Mouse (Mus musculus): ENCODE data around the gene Tkt. TPM values are rescaled to one million over a fixed set of nuclear protein-coding genes. Genes with fewer than 3 reads are reported as not detected.

Gene Tkt
- polyA plus RNA-seq, 1 experiment from 2014 or later, result 152 TPM

- peaks cover 46% of the 10 kb centered on the region; the same call in 1 of the 2 replicates for H3K36me3 ChIP-seq (ENCODE audit: insufficient read depth)
- ATAC-seq (ENCODE audit: insufficient read depth) (no peak), DNase-seq (no peak)
- no peak overlapping the region for H3K4me2 ChIP-seq
- WGBS, result 79% methylated on average over 4 of the region's 4 CpGs
- H3K4me3 ChIP-seq (ENCODE audit: low read depth, low read length), result no peak overlapping the region
- H3K27me3 ChIP-seq (ENCODE audit: insufficient read depth, low read length), result no peaks in the 10 kb centered on the region
- TF ChIP-seq CTCF (IDR thresholded peaks at IDR 0.05; ENCODE audit: low read depth), result no peak
- no peak overlapping the region for H3K9ac ChIP-seq
- no peak overlapping the region for H3K27ac ChIP-seq (ENCODE audit: low read depth)
- H3K9me3 ChIP-seq (ENCODE audit: low read depth, low read length), result no peaks in the 10 kb centered on the region
- H3K4me1 ChIP-seq (ENCODE audit: insufficient read depth), result 0 out of 2 replicates have a peak, but pooled peaks cover 3% of the 10 kb centered on the region
Observed at GRCm38 (mm10) chr14:30607696-30608095, 59.5 kb downstream of the Tkt start.

- Histone ChIP-seq H3K36me3 (ENCODE audit: insufficient read depth) (peaks cover 44% of the 10 kb centered on the region; the same call in 1 of the 2 replicates), H3K4me3 (ENCODE audit: low read depth, low read length) (no peak overlapping the region), H3K27me3 (ENCODE audit: insufficient read depth, low read length) (no peaks in the 10 kb centered on the region), H3K4me2 (no peak overlapping the region), H3K4me1 (ENCODE audit: insufficient read depth) (0 out of 2 replicates have a peak, but pooled peaks cover 3% of the 10 kb centered on the region), H3K27ac (ENCODE audit: low read depth) (no peak overlapping the region), H3K9ac (no peak overlapping the region), H3K9me3 (ENCODE audit: low read depth, low read length) (no peaks in the 10 kb centered on the region)
- DNase-seq (no peak), ATAC-seq (ENCODE audit: insufficient read depth) (no peak)
- WGBS, result 87% methylated on average over 6 of the region's 6 CpGs
- TF ChIP-seq CTCF (IDR thresholded peaks at IDR 0.05; ENCODE audit: low read depth), result no peak
Observed at GRCm38 (mm10) chr14:30608176-30608575, 60.0 kb downstream of the Tkt start.

GRCm38 (mm10) chr14:30609499-30609898 lies 61.3 kb downstream of the Tkt start:
- no peak for TF ChIP-seq CTCF (IDR thresholded peaks at IDR 0.05; ENCODE audit: low read depth)
- H3K9me3 ChIP-seq (ENCODE audit: low read depth, low read length), result no peaks in the 10 kb centered on the region

GRCm38 (mm10) chr14:30610304-30610703 lies 62.1 kb downstream of the Tkt start:
- no peak overlapping the region for H3K27ac ChIP-seq (ENCODE audit: low read depth)
- no peak overlapping the region for H3K4me2 ChIP-seq
- DNase-seq (no peak), ATAC-seq (ENCODE audit: insufficient read depth) (no peak)
- no peak overlapping the region for H3K4me3 ChIP-seq (ENCODE audit: low read depth, low read length)
- H3K9ac ChIP-seq, result no peak overlapping the region
- no peak for TF ChIP-seq CTCF (IDR thresholded peaks at IDR 0.05; ENCODE audit: low read depth)
- H3K9me3 ChIP-seq (ENCODE audit: low read depth, low read length), result no peaks in the 10 kb centered on the region
- H3K36me3 ChIP-seq (ENCODE audit: insufficient read depth), result peaks cover 33% of the 10 kb centered on the region; the same call in 1 of the 2 replicates
- no peaks in the 10 kb centered on the region for H3K27me3 ChIP-seq (ENCODE audit: insufficient read depth, low read length)
- H3K4me1 ChIP-seq (ENCODE audit: insufficient read depth), result 0 out of 2 replicates have a peak, but pooled peaks cover 3% of the 10 kb centered on the region
- WGBS, result 46% methylated on average over 2 of the region's 2 CpGs

More at GRCm38 (mm10) chr14:30609499-30609898, 61.3 kb downstream of the Tkt start:
- no peak overlapping the region for H3K27ac ChIP-seq (ENCODE audit: low read depth)
- 92% methylated on average over 3 of the region's 3 CpGs for WGBS
- DNase-seq (no peak), ATAC-seq (ENCODE audit: insufficient read depth) (no peak)
- no peaks in the 10 kb centered on the region for H3K27me3 ChIP-seq (ENCODE audit: insufficient read depth, low read length)
- H3K36me3 ChIP-seq (ENCODE audit: insufficient read depth), result peaks cover 35% of the 10 kb centered on the region; the same call in 1 of the 2 replicates
- H3K4me2 ChIP-seq, result no peak overlapping the region
- H3K4me3 ChIP-seq (ENCODE audit: low read depth, low read length), result no peak overlapping the region
- 0 out of 2 replicates have a peak, but pooled peaks cover 3% of the 10 kb centered on the region for H3K4me1 ChIP-seq (ENCODE audit: insufficient read depth)
- H3K9ac ChIP-seq, result no peak overlapping the region

- H3K4me3 ChIP-seq (ENCODE audit: low read depth, low read length), result no peak overlapping the region
- 74% methylated on average over 3 of the region's 3 CpGs for WGBS
- ATAC-seq (ENCODE audit: insufficient read depth) (no peak), DNase-seq (no peak)
- no peaks in the 10 kb centered on the region for H3K9me3 ChIP-seq (ENCODE audit: low read depth, low read length)
- no peak overlapping the region for H3K27ac ChIP-seq (ENCODE audit: low read depth)
- peaks cover 28% of the 10 kb centered on the region; the same call in 1 of the 2 replicates for H3K36me3 ChIP-seq (ENCODE audit: insufficient read depth)
- H3K4me2 ChIP-seq, result no peak overlapping the region
- no peaks in the 10 kb centered on the region for H3K27me3 ChIP-seq (ENCODE audit: insufficient read depth, low read length)
- no peak overlapping the region for H3K9ac ChIP-seq
- no peak for TF ChIP-seq CTCF (IDR thresholded peaks at IDR 0.05; ENCODE audit: low read depth)
- 0 out of 2 replicates have a peak, but pooled peaks cover 3% of the 10 kb centered on the region for H3K4me1 ChIP-seq (ENCODE audit: insufficient read depth)
Observed at GRCm38 (mm10) chr14:30610940-30611339, 62.8 kb downstream of the Tkt start.

GRCm38 (mm10) chr14:30612523-30612922 lies 64.4 kb downstream of the Tkt start:
- no peaks in the 10 kb centered on the region for H3K9me3 ChIP-seq (ENCODE audit: low read depth, low read length)
- H3K27ac ChIP-seq (ENCODE audit: low read depth), result no peak overlapping the region
- H3K36me3 ChIP-seq (ENCODE audit: insufficient read depth), result 0 out of 2 replicates have a peak, but pooled peaks cover 16% of the 10 kb centered on the region
- H3K4me1 ChIP-seq (ENCODE audit: insufficient read depth), result 0 out of 2 replicates have a peak, but pooled peaks cover 3% of the 10 kb centered on the region
- ATAC-seq (ENCODE audit: insufficient read depth) (peak; percentile 36; the same call in 1 of the 2 replicates), DNase-seq (peak; percentile 79)
- H3K27me3 ChIP-seq (ENCODE audit: insufficient read depth, low read length), result no peaks in the 10 kb centered on the region
- whole genome bisulfite sequencing, result 20% methylated on average over 7 of the region's 7 CpGs
- no peak overlapping the region for H3K9ac ChIP-seq
- H3K4me2 ChIP-seq, result no peak overlapping the region
- H3K4me3 ChIP-seq (ENCODE audit: low read depth, low read length), result no peak overlapping the region
- TF ChIP-seq CTCF (IDR thresholded peaks at IDR 0.05; ENCODE audit: low read depth), result peak; percentile 90

- WGBS, result 78% methylated on average over 2 of the region's 2 CpGs
- Histone ChIP-seq H3K4me2 (no peak overlapping the region), H3K9me3 (ENCODE audit: low read depth, low read length) (no peaks in the 10 kb centered on the region), H3K4me1 (ENCODE audit: insufficient read depth) (0 out of 2 replicates have a peak, but pooled peaks cover 3% of the 10 kb centered on the region), H3K27ac (ENCODE audit: low read depth) (no peak overlapping the region), H3K9ac (no peak overlapping the region), H3K36me3 (ENCODE audit: insufficient read depth) (0 out of 2 replicates have a peak, but pooled peaks cover 14% of the 10 kb centered on the region), H3K4me3 (ENCODE audit: low read depth, low read length) (no peak overlapping the region), H3K27me3 (ENCODE audit: insufficient read depth, low read length) (no peaks in the 10 kb centered on the region)
- TF ChIP-seq CTCF (IDR thresholded peaks at IDR 0.05; ENCODE audit: low read depth), result no peak
- ATAC-seq (ENCODE audit: insufficient read depth) (no peak), DNase-seq (no peak)
Observed at GRCm38 (mm10) chr14:30612962-30613715, 65.0 kb downstream of the Tkt start.

Data from lung, embryonic 14.5 days (tissue).